Mouse (Mus musculus) hindbrain, embryonic 12.5 days (tissue): Measurements from ENCODE around the gene Fndc11. TPM values are rescaled to one million over a fixed set of nuclear protein-coding genes. Genes with fewer than 3 reads are reported as not detected.
A peak's percentile ranks its signal among the peaks of the same experiment; 100 is the strongest.

Experiments
- ATAC-seq: fragments of 200-750 bp; cut with Nextera tagmentation; 2 replicates; pipeline ENCODE4 v1.8.0; 2017; ENCODE audit warnings: moderate TSS enrichment; ENCODE audit not compliant: low FRiP score
- H3K27ac ChIP-seq: fragments of 300-500 bp; sonication (generic); 2 replicates; pipeline ENCODE4 v1.5.1; 2016; ENCODE audit warnings: mild to moderate bottlenecking
- H3K27me3 ChIP-seq: fragments of 300-500 bp; sonication (generic); 2 replicates; pipeline ENCODE4 v1.6.1; 2016; ENCODE audit warnings: mild to moderate bottlenecking
- H3K36me3 ChIP-seq: fragments of 300-500 bp; sonication (generic); 2 replicates; pipeline ENCODE4 v1.6.1; 2016; ENCODE audit warnings: mild to moderate bottlenecking
- H3K4me1 ChIP-seq: fragments of 300-500 bp; sonication (generic); 2 replicates; pipeline ENCODE4 v1.6.1; 2016
- H3K4me2 ChIP-seq: fragments of 300-500 bp; sonication (generic); replicated peaks from 2 replicates; pipeline ENCODE4 v1.6.1; 2016; ENCODE audit warnings: mild to moderate bottlenecking
- H3K4me3 ChIP-seq: fragments of 300-500 bp; sonication (generic); 2 replicates; pipeline ENCODE4 v1.5.1; 2016; ENCODE audit warnings: mild to moderate bottlenecking
- H3K9ac ChIP-seq: fragments of 300-500 bp; sonication (generic); 2 replicates; pipeline ENCODE4 v1.6.1; 2016; ENCODE audit warnings: mild to moderate bottlenecking, moderate library complexity
- H3K9me3 ChIP-seq: fragments of 300-500 bp; sonication (generic); replicated peaks from 2 replicates; pipeline ENCODE4 v1.6.1; 2016; ENCODE audit warnings: mild to moderate bottlenecking
- WGBS: fragments of 180-500 bp; shearing (Covaris S2); methylation state at CpG from one replicate; pipeline ENCODE4 v1.1.7; 2016; 5-methylcytosine and 5-hydroxymethylcytosine counted together
- polyA plus RNA-seq: library from polyadenylated mRNA; unstranded; fragments of >200 nt; fragmentation: Nextera tagmentation; extraction: Ambion mirVana; gene quantifications from 2 replicates; pipeline ENCODE4 v1.2.1, GENCODE M21; 2016

Gene Fndc11
- polyA plus RNA-seq, 1 experiment from 2014 or later: 0.15 TPM

- 89% methylated on average over 4 of the region's 4 CpGs for WGBS
- Histone ChIP-seq H3K9me3 (no peaks in the 10 kb centered on the region), H3K4me1 (no peaks in the 10 kb centered on the region), H3K27me3 (peaks cover 2% of the 10 kb centered on the region; the same call in 1 of the 2 replicates), H3K36me3 (no peaks in the 10 kb centered on the region), H3K27ac (no peak overlapping the region), H3K4me2 (no peak overlapping the region), H3K9ac (no peak overlapping the region), H3K4me3 (no peak overlapping the region)
- no peak for ATAC-seq
Observed at GRCm38 (mm10) chr2:181196628-181197300, 23.0 kb upstream of the Fndc11 start.

GRCm38 (mm10) chr2:181201606-181202005 is 18.2 kb upstream of the Fndc11 start:
- H3K4me2 ChIP-seq: no peak overlapping the region
- H3K4me1 ChIP-seq: no peaks in the 10 kb centered on the region
- H3K4me3 ChIP-seq: no peak overlapping the region
- H3K36me3 ChIP-seq: no peaks in the 10 kb centered on the region
- H3K27ac ChIP-seq: no peak overlapping the region
- no peaks in the 10 kb centered on the region for H3K9me3 ChIP-seq
- peaks cover 2% of the 10 kb centered on the region for H3K27me3 ChIP-seq
- no peak overlapping the region for H3K9ac ChIP-seq
- no peak for ATAC-seq
- WGBS: 69% methylated on average over 3 of the region's 3 CpGs

GRCm38 (mm10) chr2:181202422-181202821 is 17.4 kb upstream of the Fndc11 start, which contains the start of gene Ptk6:
Gene Ptk6, minus strand, starts transcription at chr2:181202789.
- H3K4me1 ChIP-seq: no peaks in the 10 kb centered on the region
- WGBS: 85% methylated on average over 3 of the region's 3 CpGs

GRCm38 (mm10) chr2:181202886-181203285 is 16.9 kb upstream of the Fndc11 start:
- H3K9me3 ChIP-seq: no peaks in the 10 kb centered on the region
- WGBS: 76% methylated on average over 6 of the region's 6 CpGs
- peaks cover 2% of the 10 kb centered on the region for H3K27me3 ChIP-seq
- ATAC-seq: no peak
- H3K9ac ChIP-seq: no peak overlapping the region
- H3K4me3 ChIP-seq: no peak overlapping the region
- no peaks in the 10 kb centered on the region for H3K36me3 ChIP-seq
- H3K4me1 ChIP-seq: no peaks in the 10 kb centered on the region
- H3K4me2 ChIP-seq: no peak overlapping the region
- no peak overlapping the region for H3K27ac ChIP-seq

More at GRCm38 (mm10) chr2:181202422-181202821, 17.4 kb upstream of the Fndc11 start, which contains the start of gene Ptk6:
- ATAC-seq: no peak
- Histone ChIP-seq H3K4me3 (no peak within 1 kb of the TSS), H3K9ac (no peak within 1 kb of the TSS), H3K27ac (no peak within 1 kb of the TSS), H3K4me2 (no peak within 1 kb of the TSS), H3K36me3 (no peaks in the 10 kb centered on the region), H3K9me3 (no peaks in the 10 kb centered on the region), H3K27me3 (peaks cover 2% of the 10 kb centered on the region)

- ATAC-seq: no peak
- no peak overlapping the region for H3K4me3 ChIP-seq
- H3K4me1 ChIP-seq: no peaks in the 10 kb centered on the region
- 87% methylated on average over 5 of the region's 5 CpGs for WGBS
- no peak overlapping the region for H3K4me2 ChIP-seq
- H3K27ac ChIP-seq: no peak overlapping the region
- peaks cover 6% of the 10 kb centered on the region for H3K27me3 ChIP-seq
- H3K36me3 ChIP-seq: no peaks in the 10 kb centered on the region
- H3K9ac ChIP-seq: no peak overlapping the region
- no peaks in the 10 kb centered on the region for H3K9me3 ChIP-seq
Observed at GRCm38 (mm10) chr2:181205678-181206077, 14.1 kb upstream of the Fndc11 start.

GRCm38 (mm10) chr2:181206118-181206517 is 13.7 kb upstream of the Fndc11 start:
- WGBS: 82% methylated on average over 9 of the region's 9 CpGs
- Histone ChIP-seq H3K9ac (no peak overlapping the region), H3K27ac (no peak overlapping the region), H3K4me3 (no peak overlapping the region), H3K4me2 (no peak overlapping the region), H3K27me3 (peaks cover 9% of the 10 kb centered on the region), H3K9me3 (no peaks in the 10 kb centered on the region), H3K4me1 (no peaks in the 10 kb centered on the region), H3K36me3 (no peaks in the 10 kb centered on the region)
- ATAC-seq: no peak

- H3K9ac ChIP-seq: no peak overlapping the region
- peak overlapping the region; percentile 45 for H3K4me2 ChIP-seq
- WGBS: 4% methylated on average over 34 of the region's 34 CpGs
- H3K4me1 ChIP-seq: peaks cover 10% of the 10 kb centered on the region
- peaks cover 53% of the 10 kb centered on the region for H3K27me3 ChIP-seq
- H3K9me3 ChIP-seq: no peaks in the 10 kb centered on the region
- H3K36me3 ChIP-seq: no peaks in the 10 kb centered on the region
- no peak overlapping the region for H3K27ac ChIP-seq
- ATAC-seq: no peak
- peak overlapping the region; percentile 22 for H3K4me3 ChIP-seq
Observed at GRCm38 (mm10) chr2:181212389-181213020, 7.3 kb upstream of the Fndc11 start.

- Histone ChIP-seq H3K4me3 (peak within 1 kb of the TSS; percentile 22), H3K9me3 (no peaks in the 10 kb centered on the region), H3K9ac (no peak within 1 kb of the TSS), H3K4me1 (peaks cover 10% of the 10 kb centered on the region), H3K27me3 (peaks cover 53% of the 10 kb centered on the region), H3K36me3 (no peaks in the 10 kb centered on the region), H3K27ac (no peak within 1 kb of the TSS), H3K4me2 (peak within 1 kb of the TSS; percentile 45)
- 2% methylated on average over 17 of the region's 17 CpGs for WGBS
- ATAC-seq: no peak; the same call in 1 of the 2 replicates
Observed at GRCm38 (mm10) chr2:181213021-181213445, 6.8 kb upstream of the Fndc11 start, which contains the start of gene Srms. Gene Srms, minus strand, starts transcription at chr2:181213185.

GRCm38 (mm10) chr2:181216037-181216436 is 3.8 kb upstream of the Fndc11 start:
- H3K27ac ChIP-seq: no peak overlapping the region
- H3K4me1 ChIP-seq: peaks cover 26% of the 10 kb centered on the region
- 91% methylated on average over 6 of the region's 6 CpGs for WGBS
- H3K36me3 ChIP-seq: no peaks in the 10 kb centered on the region
- ATAC-seq: no peak
- H3K9me3 ChIP-seq: no peaks in the 10 kb centered on the region
- H3K9ac ChIP-seq: no peak overlapping the region
- H3K4me2 ChIP-seq: no peak overlapping the region
- no peak overlapping the region for H3K4me3 ChIP-seq
- peaks cover 54% of the 10 kb centered on the region for H3K27me3 ChIP-seq

GRCm38 (mm10) chr2:181218881-181219485 is 830 bp upstream of the Fndc11 start:
- no peak for ATAC-seq
- H3K4me3 ChIP-seq: no peak overlapping the region
- H3K9ac ChIP-seq: no peak overlapping the region
- 58% methylated on average over 5 of the region's 5 CpGs for WGBS
- H3K9me3 ChIP-seq: no peaks in the 10 kb centered on the region
- peak overlapping the region; percentile 60; the same call in 1 of the 2 replicates for H3K4me2 ChIP-seq
- H3K36me3 ChIP-seq: no peaks in the 10 kb centered on the region
- peaks cover 24% of the 10 kb centered on the region for H3K27me3 ChIP-seq
- peak overlapping the region; percentile 35; the same call in 1 of the 2 replicates for H3K27ac ChIP-seq
- peaks cover 19% of the 10 kb centered on the region for H3K4me1 ChIP-seq

GRCm38 (mm10) chr2:181220361-181220760 is 548 bp downstream of the Fndc11 start:
- WGBS: 41% methylated on average over 2 of the region's 2 CpGs
- Histone ChIP-seq H3K36me3 (no peaks in the 10 kb centered on the region), H3K9me3 (no peaks in the 10 kb centered on the region), H3K27me3 (peaks cover 12% of the 10 kb centered on the region; the same call in 1 of the 2 replicates), H3K4me2 (peak overlapping the region; percentile 60), H3K4me3 (peak overlapping the region; percentile 27; the same call in 1 of the 2 replicates), H3K27ac (no peak overlapping the region), H3K9ac (no peak overlapping the region), H3K4me1 (peaks cover 19% of the 10 kb centered on the region)
- ATAC-seq: no peak; the same call in 1 of the 2 replicates

GRCm38 (mm10) chr2:181224994-181225393 is 5.2 kb downstream of the Fndc11 start:
- Histone ChIP-seq H3K36me3 (no peaks in the 10 kb centered on the region), H3K27ac (no peak overlapping the region), H3K4me3 (no peak overlapping the region), H3K9me3 (no peaks in the 10 kb centered on the region), H3K27me3 (no peaks in the 10 kb centered on the region), H3K4me1 (peaks cover 12% of the 10 kb centered on the region; the same call in 1 of the 2 replicates), H3K4me2 (no peak overlapping the region), H3K9ac (no peak overlapping the region)
- ATAC-seq: no peak
- WGBS: 94% methylated on average over 2 of the region's 2 CpGs
